Comparison of ENCODE assay signal across 10 mouse cellular contexts in the genomic region with DNA sequence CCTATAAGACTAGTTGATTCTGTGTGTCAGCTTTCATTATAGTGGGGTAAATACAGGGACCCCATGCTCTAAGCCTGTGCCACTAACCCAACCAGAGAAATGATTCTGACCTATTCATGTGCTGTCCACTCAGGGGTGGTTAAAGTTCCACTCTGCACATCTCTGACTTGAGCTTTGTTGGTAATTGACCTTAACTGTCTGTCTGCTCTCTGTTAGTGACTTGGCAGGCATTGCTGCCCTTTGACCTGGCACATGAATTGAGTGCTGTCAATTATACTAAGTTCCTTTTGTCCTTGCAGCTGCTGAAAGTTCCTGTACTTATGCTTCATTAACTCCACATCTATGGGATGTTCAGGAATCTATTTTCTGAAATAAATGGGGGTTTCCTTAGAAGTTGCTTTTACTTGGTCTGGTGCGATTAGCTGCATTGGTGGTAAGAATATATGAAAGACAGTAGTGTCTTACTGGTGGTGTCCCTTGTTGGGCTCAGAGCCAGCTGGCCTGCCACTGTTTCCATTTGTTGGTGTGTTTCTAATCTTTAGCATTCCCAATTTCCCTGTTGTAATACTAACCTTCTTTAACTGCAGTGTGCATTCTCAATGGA.
DNase-seq lines count a peak whose midpoint lies in the region; ATAC-seq and TF ChIP-seq lines count a peak whose summit lies in the region.
"Had no signal": no experiment of that assay in that cellular context is flagged by ENCODE, and none has a peak within 500 bp of the region (broad histone marks: within the 10 kb centered on the region; RNA-seq: fewer than 3 reads in every experiment).

No protein-coding gene starts in this region.

- H3K36me3 ChIP-seq in lung, embryonic 14.5 days (ENCODE audit: insufficient read depth): no peaks in the 10 kb centered on the region
- H3K36me3 ChIP-seq in lung, postnatal 0 days (ENCODE audit: insufficient read depth, low read length): no peaks in the 10 kb centered on the region
- H3K36me3 ChIP-seq in embryonic facial prominence, embryonic 10.5 days (replicated peaks): no peaks in the 10 kb centered on the region
- H3K36me3 ChIP-seq in hindbrain, embryonic 15.5 days: no peaks in the 10 kb centered on the region
- no peaks in the 10 kb centered on the region for H3K36me3 ChIP-seq in neural tube, embryonic 13.5 days
- H3K36me3 ChIP-seq: embryonic facial prominence, embryonic 13.5 days had no signal

- no peak for ATAC-seq in lung, embryonic 14.5 days (ENCODE audit: insufficient read depth)
- no peak for ATAC-seq in lung, postnatal 0 days
- peak; percentile 30; the same call in 1 of the 2 replicates for ATAC-seq in hindbrain, embryonic 15.5 days (ENCODE audit: low FRiP score, low read depth)
- peak; percentile 23; the same call in 1 of the 2 replicates for ATAC-seq in neural tube, embryonic 13.5 days (ENCODE audit: low read depth)

- H3K27me3 ChIP-seq in lung, embryonic 14.5 days (ENCODE audit: insufficient read depth, low read length): no peaks in the 10 kb centered on the region
- no peaks in the 10 kb centered on the region for H3K27me3 ChIP-seq in lung, postnatal 0 days (replicated peaks; ENCODE audit: insufficient read depth, low read length)
- no peaks in the 10 kb centered on the region for H3K27me3 ChIP-seq in embryonic facial prominence, embryonic 10.5 days (replicated peaks; ENCODE audit: low read depth, poor library complexity, severe bottlenecking)
- no peaks in the 10 kb centered on the region for H3K27me3 ChIP-seq in hindbrain, embryonic 15.5 days
- H3K27me3 ChIP-seq in neural tube, embryonic 13.5 days: no peaks in the 10 kb centered on the region
- H3K27me3 ChIP-seq: embryonic facial prominence, embryonic 13.5 days had no signal

- WGBS in lung, embryonic 14.5 days: 84% methylated on average over 1 of the region's 1 CpGs
- WGBS in lung, postnatal 0 days: 70% methylated on average over 1 of the region's 1 CpGs
- WGBS in embryonic facial prominence, embryonic 10.5 days: 33% methylated on average over 1 of the region's 1 CpGs
- WGBS in hindbrain, embryonic 15.5 days: 21% methylated on average over 1 of the region's 1 CpGs
- 6% methylated on average over 1 of the region's 1 CpGs for WGBS in neural tube, embryonic 13.5 days

- no peak overlapping the region for H3K27ac ChIP-seq in lung, embryonic 14.5 days (ENCODE audit: low read depth)
- no peak overlapping the region for H3K27ac ChIP-seq in lung, postnatal 0 days (ENCODE audit: low read length)
- no peak overlapping the region for H3K27ac ChIP-seq in embryonic facial prominence, embryonic 10.5 days (replicated peaks)
- H3K27ac ChIP-seq in hindbrain, embryonic 15.5 days (replicated peaks): no peak overlapping the region
- no peak overlapping the region for H3K27ac ChIP-seq in neural tube, embryonic 13.5 days (replicated peaks)
- H3K27ac ChIP-seq: embryonic facial prominence, embryonic 13.5 days had no signal

- no peak overlapping the region for H3K4me3 ChIP-seq in lung, embryonic 14.5 days (ENCODE audit: low read depth, low read length)
- H3K4me3 ChIP-seq in lung, postnatal 0 days (ENCODE audit: low read depth, low read length): no peak overlapping the region
- no peak overlapping the region for H3K4me3 ChIP-seq in embryonic facial prominence, embryonic 10.5 days
- no peak overlapping the region for H3K4me3 ChIP-seq in hindbrain, embryonic 15.5 days
- no peak overlapping the region for H3K4me3 ChIP-seq in neural tube, embryonic 13.5 days
- H3K4me3 ChIP-seq: embryonic facial prominence, embryonic 13.5 days had no signal

- H3K4me2 ChIP-seq in lung, embryonic 14.5 days: no peak overlapping the region
- H3K4me2 ChIP-seq in lung, postnatal 0 days (replicated peaks; ENCODE audit: low read depth, low read length): no peak overlapping the region
- no peak overlapping the region for H3K4me2 ChIP-seq in hindbrain, embryonic 15.5 days
- no peak overlapping the region for H3K4me2 ChIP-seq in neural tube, embryonic 13.5 days
- H3K4me2 ChIP-seq: embryonic facial prominence, embryonic 13.5 days had no signal

- H3K4me1 ChIP-seq in lung, embryonic 14.5 days (ENCODE audit: insufficient read depth): no peaks in the 10 kb centered on the region
- H3K4me1 ChIP-seq in lung, postnatal 0 days (ENCODE audit: insufficient read depth, low read depth, low read length): no peaks in the 10 kb centered on the region
- peaks cover 6% of the 10 kb centered on the region for H3K4me1 ChIP-seq in embryonic facial prominence, embryonic 10.5 days
- no peaks in the 10 kb centered on the region for H3K4me1 ChIP-seq in hindbrain, embryonic 15.5 days (replicated peaks)
- 0 out of 2 replicates have a peak, but pooled peaks cover 6% of the 10 kb centered on the region for H3K4me1 ChIP-seq in neural tube, embryonic 13.5 days (replicated peaks)
- H3K4me1 ChIP-seq: embryonic facial prominence, embryonic 13.5 days had no signal

- peak; percentile 5 for DNase-seq in lung, embryonic 14.5 days
- no peak for DNase-seq in lung, postnatal 0 days (ENCODE audit: low spot score)
- peak; percentile 9 for DNase-seq in embryonic facial prominence, embryonic 10.5 days (ENCODE audit: low spot score)
- no peak for DNase-seq in cerebellum, adult 9-11 months
- DNase-seq in layer of hippocampus, adult 9-11 months: no peak
- DNase-seq: cerebellum, adult 18-20 months; spleen, adult 18-20 months had no signal

- no peak for TF ChIP-seq CTCF in lung, embryonic 14.5 days (IDR thresholded peaks at IDR 0.05; ENCODE audit: low read depth)
- TF ChIP-seq CTCF in lung, postnatal 0 days (IDR thresholded peaks at IDR 0.05): no peak

- no peak overlapping the region for H3K9ac ChIP-seq in lung, embryonic 14.5 days
- no peak overlapping the region for H3K9ac ChIP-seq in lung, postnatal 0 days (replicated peaks; ENCODE audit: low read depth)
- H3K9ac ChIP-seq in hindbrain, embryonic 15.5 days: no peak overlapping the region
- H3K9ac ChIP-seq in neural tube, embryonic 13.5 days: no peak overlapping the region
- H3K9ac ChIP-seq: embryonic facial prominence, embryonic 13.5 days had no signal

- H3K9me3 ChIP-seq in lung, embryonic 14.5 days (ENCODE audit: low read depth, low read length): no peaks in the 10 kb centered on the region
- no peaks in the 10 kb centered on the region for H3K9me3 ChIP-seq in lung, postnatal 0 days (ENCODE audit: low read length)
- no peaks in the 10 kb centered on the region for H3K9me3 ChIP-seq in embryonic facial prominence, embryonic 10.5 days
- H3K9me3 ChIP-seq in hindbrain, embryonic 15.5 days: no peaks in the 10 kb centered on the region
- H3K9me3 ChIP-seq in neural tube, embryonic 13.5 days: no peaks in the 10 kb centered on the region
- H3K9me3 ChIP-seq: embryonic facial prominence, embryonic 13.5 days had no signal

- no peak for TF ChIP-seq EP300 in lung, postnatal 0 days (IDR thresholded peaks at IDR 0.05)

Comparison
In these comparisons a context has a peak if more than half of its experiments do, and no peak if none do; other contexts are left out.
1. DNase-seq: peak in lung, embryonic 14.5 days (single experiment) and embryonic facial prominence, embryonic 10.5 days (single experiment); none in lung, postnatal 0 days (single experiment), cerebellum, adult 9-11 months (single experiment) and layer of hippocampus, adult 9-11 months (single experiment).
2. ATAC-seq: peak in hindbrain, embryonic 15.5 days (single experiment) and neural tube, embryonic 13.5 days (single experiment); none in lung, embryonic 14.5 days (single experiment) and lung, postnatal 0 days (single experiment).